Mouse (Mus musculus): ENCODE measurements around the gene Lman1l. TPM values are rescaled to one million over a fixed set of nuclear protein-coding genes. Genes with fewer than 3 reads are reported as not detected.
A peak's percentile ranks its signal among the peaks of the same experiment; 100 is the strongest.

The Lman1l gene
- polyA plus RNA-seq, 1 experiment, result not detected

- Histone ChIP-seq H3K27ac (ENCODE audit: insufficient read depth, low read length) (peak overlapping the region; percentile 26; the same call in 1 of the 2 replicates), H3K4me1 (ENCODE audit: control insufficient read depth, insufficient read depth, low read length) (peaks cover 49% of the 10 kb centered on the region), H3K4me3 (ENCODE audit: insufficient read depth, low read length) (no peak overlapping the region)
- no peak for TF ChIP-seq POLR2A (IDR thresholded peaks at IDR 0.05; ENCODE audit: low read depth, low read length)
- TF ChIP-seq CTCF (IDR thresholded peaks at IDR 0.05; ENCODE audit: borderline replicate concordance, insufficient read depth, low read length), result no peak
Measured at GRCm38 (mm10) chr9:57640384-57640783, 19.8 kb upstream of the Lman1l start.

- H3K4me1 ChIP-seq (ENCODE audit: control insufficient read depth, insufficient read depth, low read length), result peaks cover 49% of the 10 kb centered on the region
- peak overlapping the region; percentile 26 for H3K27ac ChIP-seq (ENCODE audit: insufficient read depth, low read length)
- no peak overlapping the region for H3K4me3 ChIP-seq (ENCODE audit: insufficient read depth, low read length)
- TF ChIP-seq POLR2A (IDR thresholded peaks at IDR 0.05; ENCODE audit: low read depth, low read length) (no peak), CTCF (IDR thresholded peaks at IDR 0.05; ENCODE audit: borderline replicate concordance, insufficient read depth, low read length) (no peak)
Measured at GRCm38 (mm10) chr9:57639661-57640328, 19.2 kb upstream of the Lman1l start.

- no peak overlapping the region for H3K4me3 ChIP-seq (ENCODE audit: insufficient read depth, low read length)
- TF ChIP-seq CTCF (IDR thresholded peaks at IDR 0.05; ENCODE audit: borderline replicate concordance, insufficient read depth, low read length) (no peak), POLR2A (IDR thresholded peaks at IDR 0.05; ENCODE audit: low read depth, low read length) (no peak)
- peaks cover 54% of the 10 kb centered on the region for H3K4me1 ChIP-seq (ENCODE audit: control insufficient read depth, insufficient read depth, low read length)
- peak overlapping the region; percentile 68; the same call in 1 of the 2 replicates for H3K27ac ChIP-seq (ENCODE audit: insufficient read depth, low read length)
Measured at GRCm38 (mm10) chr9:57638651-57639459, 18.3 kb upstream of the Lman1l start.

GRCm38 (mm10) chr9:57637741-57638322 is 17.3 kb upstream of the Lman1l start:
- H3K27ac ChIP-seq (ENCODE audit: insufficient read depth, low read length), result peak overlapping the region; percentile 68
- no peak for TF ChIP-seq POLR2A (IDR thresholded peaks at IDR 0.05; ENCODE audit: low read depth, low read length)
- no peak overlapping the region for H3K4me3 ChIP-seq (ENCODE audit: insufficient read depth, low read length)
- peaks cover 51% of the 10 kb centered on the region for H3K4me1 ChIP-seq (ENCODE audit: control insufficient read depth, insufficient read depth, low read length)

GRCm38 (mm10) chr9:57637272-57637671 is 16.7 kb upstream of the Lman1l start:
- Histone ChIP-seq H3K4me1 (ENCODE audit: control insufficient read depth, insufficient read depth, low read length) (peaks cover 51% of the 10 kb centered on the region), H3K4me3 (ENCODE audit: insufficient read depth, low read length) (no peak overlapping the region), H3K27ac (ENCODE audit: insufficient read depth, low read length) (peak overlapping the region; percentile 68)
- TF ChIP-seq CTCF (IDR thresholded peaks at IDR 0.05; ENCODE audit: borderline replicate concordance, insufficient read depth, low read length), result no peak
- no peak for TF ChIP-seq POLR2A (IDR thresholded peaks at IDR 0.05; ENCODE audit: low read depth, low read length)

GRCm38 (mm10) chr9:57633481-57634024 is 13.0 kb upstream of the Lman1l start:
- H3K4me1 ChIP-seq (ENCODE audit: control insufficient read depth, insufficient read depth, low read length), result peaks cover 26% of the 10 kb centered on the region
- no peak overlapping the region for H3K4me3 ChIP-seq (ENCODE audit: insufficient read depth, low read length)
- no peak for TF ChIP-seq POLR2A (IDR thresholded peaks at IDR 0.05; ENCODE audit: low read depth, low read length)
- TF ChIP-seq CTCF (IDR thresholded peaks at IDR 0.05; ENCODE audit: borderline replicate concordance, insufficient read depth, low read length), result no peak
- H3K27ac ChIP-seq (ENCODE audit: insufficient read depth, low read length), result no peak overlapping the region

GRCm38 (mm10) chr9:57629118-57629874 is 8.7 kb upstream of the Lman1l start:
- Histone ChIP-seq H3K4me1 (ENCODE audit: control insufficient read depth, insufficient read depth, low read length) (peaks cover 12% of the 10 kb centered on the region), H3K27ac (ENCODE audit: insufficient read depth, low read length) (no peak overlapping the region), H3K4me3 (ENCODE audit: insufficient read depth, low read length) (no peak overlapping the region)
- no peak for TF ChIP-seq POLR2A (IDR thresholded peaks at IDR 0.05; ENCODE audit: low read depth, low read length)
- peak; percentile 94 for TF ChIP-seq CTCF (IDR thresholded peaks at IDR 0.05; ENCODE audit: borderline replicate concordance, insufficient read depth, low read length)

GRCm38 (mm10) chr9:57628717-57629116 is 8.1 kb upstream of the Lman1l start:
- no peak overlapping the region for H3K4me3 ChIP-seq (ENCODE audit: insufficient read depth, low read length)
- no peak for TF ChIP-seq POLR2A (IDR thresholded peaks at IDR 0.05; ENCODE audit: low read depth, low read length)
- TF ChIP-seq CTCF (IDR thresholded peaks at IDR 0.05; ENCODE audit: borderline replicate concordance, insufficient read depth, low read length), result no peak

GRCm38 (mm10) chr9:57627892-57628291 is 7.3 kb upstream of the Lman1l start:
- TF ChIP-seq POLR2A (IDR thresholded peaks at IDR 0.05; ENCODE audit: low read depth, low read length) (no peak), CTCF (IDR thresholded peaks at IDR 0.05; ENCODE audit: borderline replicate concordance, insufficient read depth, low read length) (no peak)
- no peak overlapping the region for H3K27ac ChIP-seq (ENCODE audit: insufficient read depth, low read length)
- H3K4me3 ChIP-seq (ENCODE audit: insufficient read depth, low read length), result no peak overlapping the region
- peaks cover 8% of the 10 kb centered on the region for H3K4me1 ChIP-seq (ENCODE audit: control insufficient read depth, insufficient read depth, low read length)

More at GRCm38 (mm10) chr9:57628717-57629116, 8.1 kb upstream of the Lman1l start:
- Histone ChIP-seq H3K27ac (ENCODE audit: insufficient read depth, low read length) (no peak overlapping the region), H3K4me1 (ENCODE audit: control insufficient read depth, insufficient read depth, low read length) (peaks cover 8% of the 10 kb centered on the region)
